Mouse (Mus musculus): Measurements from ENCODE around the gene Speer3.

GRCm38 (mm10) chr5:13791319-13791718, at the start of gene Speer3:
- TF ChIP-seq CTCF (IDR thresholded peaks at IDR 0.05; ENCODE audit: low read depth) (no peak), EP300 (optimal IDR thresholded peaks at IDR 0.05) (no peak)

Data from stomach, postnatal 0 days (tissue).